Mouse (Mus musculus) brain, embryonic 14.5 days (tissue): ENCODE data around the gene Fmo1.

Experiments
- CTCF ChIP-seq: fragments of 200-500 bp; IDR thresholded peaks from 2 replicates; pipeline ENCODE4 v1.5.1; 2012; ENCODE audit warnings: inconsistent platforms, mild to moderate bottlenecking, moderate library complexity, borderline replicate concordance; ENCODE audit not compliant: insufficient read depth, insufficient read length; ENCODE audit errors: extremely low read depth
- POLR2A ChIP-seq: fragments of 200-500 bp; IDR thresholded peaks from 2 replicates; pipeline ENCODE4 v1.6.1; 2012; ENCODE audit warnings: mild to moderate bottlenecking, inconsistent platforms, borderline replicate concordance; ENCODE audit not compliant: poor library complexity, insufficient read depth, insufficient read length, severe bottlenecking; ENCODE audit errors: extremely low read depth

DNA sequence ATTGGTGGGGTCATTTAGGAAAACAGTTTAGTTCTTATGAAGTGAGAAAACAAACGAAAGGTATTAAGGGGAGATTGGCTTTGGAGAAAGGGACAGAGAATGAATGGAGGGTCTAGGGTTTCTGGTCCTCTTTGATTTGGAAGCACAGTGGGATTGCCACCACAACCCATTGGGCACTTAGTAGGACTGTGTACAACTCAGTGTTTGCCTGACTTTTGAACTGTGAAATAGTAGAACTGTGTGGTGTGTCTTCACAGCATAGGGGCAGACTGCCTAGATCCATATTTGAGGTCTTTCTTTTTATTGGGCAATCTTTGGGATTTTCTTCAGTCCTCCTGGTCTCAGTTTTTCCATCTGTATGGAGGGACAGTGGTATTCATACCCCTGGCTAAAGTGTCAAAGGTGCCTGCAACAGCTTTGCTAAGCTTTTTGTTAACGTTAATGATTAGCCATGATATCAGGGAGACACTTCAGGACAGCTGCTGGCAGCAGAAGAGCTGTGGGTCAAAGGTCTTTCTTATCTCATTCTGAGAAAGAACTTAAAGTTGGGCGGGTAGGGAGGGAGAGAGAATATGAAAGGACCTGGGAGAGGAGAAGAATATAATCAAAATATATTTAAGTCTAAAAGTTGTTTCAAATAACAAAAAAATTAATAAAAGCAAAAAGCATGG is 12.5 kb downstream of the Fmo1 start:
- TF ChIP-seq CTCF (no peak), POLR2A (no peak)
